12 mouse cellular contexts compared by ENCODE assay signal in genomic region chr10:20528544-20529411, GRCm38 (mm10).
DNase-seq lines count a peak whose midpoint lies in the region; ATAC-seq lines count a peak whose summit lies in the region.
"Had no signal": no experiment of that assay in that cellular context is flagged by ENCODE, and none has a peak within 500 bp of the region (broad histone marks: within the 10 kb centered on the region; RNA-seq: fewer than 3 reads in every experiment).

No protein-coding gene starts in this region.

- no peaks in the 10 kb centered on the region for H3K27me3 ChIP-seq in hindbrain, embryonic 13.5 days
- H3K27me3 ChIP-seq in hindbrain, embryonic 10.5 days (ENCODE audit: insufficient read depth, poor library complexity, severe bottlenecking) = no peaks in the 10 kb centered on the region
- H3K27me3 ChIP-seq in neural tube, embryonic 11.5 days (ENCODE audit: control insufficient read depth, insufficient read depth, low read length) = no peaks in the 10 kb centered on the region
- H3K27me3 ChIP-seq in hindbrain, embryonic 14.5 days (ENCODE audit: control insufficient read depth, insufficient read depth, low read length) = no peaks in the 10 kb centered on the region
- no peaks in the 10 kb centered on the region for H3K27me3 ChIP-seq in limb, embryonic 10.5 days (ENCODE audit: low read depth, poor library complexity, severe bottlenecking)
- H3K27me3 ChIP-seq: lung, embryonic 15.5 days had no signal

- H3K4me3 ChIP-seq in hindbrain, embryonic 13.5 days = no peak overlapping the region
- no peak overlapping the region for H3K4me3 ChIP-seq in hindbrain, embryonic 10.5 days
- H3K4me3 ChIP-seq in neural tube, embryonic 11.5 days (ENCODE audit: low read depth, low read length) = no peak overlapping the region
- H3K4me3 ChIP-seq in hindbrain, embryonic 14.5 days (replicated peaks; ENCODE audit: low read length) = no peak overlapping the region
- H3K4me3 ChIP-seq in limb, embryonic 10.5 days = no peak overlapping the region
- H3K4me3 ChIP-seq: lung, embryonic 15.5 days had no signal

- no peak overlapping the region for H3K9ac ChIP-seq in hindbrain, embryonic 13.5 days
- no peak overlapping the region for H3K9ac ChIP-seq in neural tube, embryonic 11.5 days (ENCODE audit: low read length)
- no peak overlapping the region for H3K9ac ChIP-seq in hindbrain, embryonic 14.5 days
- H3K9ac ChIP-seq: lung, embryonic 15.5 days had no signal

- 47% methylated on average over 20 of the region's 20 CpGs for WGBS in hindbrain, embryonic 13.5 days
- 80% methylated on average over 20 of the region's 20 CpGs for WGBS in hindbrain, embryonic 10.5 days
- WGBS in neural tube, embryonic 11.5 days = 73% methylated on average over 20 of the region's 20 CpGs
- 45% methylated on average over 20 of the region's 20 CpGs for WGBS in hindbrain, embryonic 14.5 days
- 87% methylated on average over 20 of the region's 20 CpGs for WGBS in limb, embryonic 10.5 days

- H3K27ac ChIP-seq in hindbrain, embryonic 13.5 days = peak overlapping the region; percentile 44; the same call in 1 of the 2 replicates
- H3K27ac ChIP-seq in hindbrain, embryonic 10.5 days = no peak overlapping the region
- no peak overlapping the region for H3K27ac ChIP-seq in neural tube, embryonic 11.5 days (ENCODE audit: low read depth, low read length)
- no peak overlapping the region for H3K27ac ChIP-seq in hindbrain, embryonic 14.5 days
- no peak overlapping the region for H3K27ac ChIP-seq in limb, embryonic 10.5 days
- H3K27ac ChIP-seq: lung, embryonic 15.5 days had no signal

- DNase-seq in hindbrain, embryonic 10.5 days (ENCODE audit: low spot score) = no peak
- no peak for DNase-seq in neural tube, embryonic 11.5 days (ENCODE audit: low spot score)
- DNase-seq in neural tube, embryonic 10.5 days (ENCODE audit: extremely low spot score, low spot score) = no peak
- peak; percentile 70 for DNase-seq in hindbrain, embryonic 14.5 days (ENCODE audit: low spot score)
- DNase-seq in retina, embryonic 14.5 days (ENCODE audit: low spot score) = peak; percentile 34
- DNase-seq in urinary bladder, postnatal 25 days (ENCODE audit: low spot score) = no peak
- DNase-seq in limb, embryonic 10.5 days (ENCODE audit: low spot score) = no peak
- DNase-seq: cerebellum, adult 2 months; thymus, postnatal 25 days had no signal

- ATAC-seq in hindbrain, embryonic 13.5 days (ENCODE audit: low FRiP score) = peak; percentile 90
- peak; percentile 58; the same call in 1 of the 2 replicates for ATAC-seq in neural tube, embryonic 11.5 days (ENCODE audit: insufficient read depth, low FRiP score, low TSS enrichment)
- peak; percentile 87 for ATAC-seq in hindbrain, embryonic 14.5 days (ENCODE audit: low FRiP score)
- ATAC-seq: CD4-positive, CD25-positive, alpha-beta regulatory T cell, adult 4 months had no signal

- peaks cover 17% of the 10 kb centered on the region for H3K4me1 ChIP-seq in hindbrain, embryonic 13.5 days (replicated peaks)
- peaks cover 5% of the 10 kb centered on the region for H3K4me1 ChIP-seq in hindbrain, embryonic 10.5 days (replicated peaks)
- H3K4me1 ChIP-seq in neural tube, embryonic 11.5 days (ENCODE audit: control insufficient read depth, insufficient read depth, low read length) = 0 out of 2 replicates have a peak, but pooled peaks cover 2% of the 10 kb centered on the region
- no peaks in the 10 kb centered on the region for H3K4me1 ChIP-seq in hindbrain, embryonic 14.5 days (replicated peaks; ENCODE audit: control insufficient read depth, insufficient read depth, low read length)
- peaks cover 6% of the 10 kb centered on the region; the same call in 1 of the 2 replicates for H3K4me1 ChIP-seq in limb, embryonic 10.5 days

- no peaks in the 10 kb centered on the region for H3K36me3 ChIP-seq in hindbrain, embryonic 13.5 days
- H3K36me3 ChIP-seq in hindbrain, embryonic 10.5 days = no peaks in the 10 kb centered on the region
- H3K36me3 ChIP-seq in neural tube, embryonic 11.5 days (ENCODE audit: control insufficient read depth, insufficient read depth, low read length) = no peaks in the 10 kb centered on the region
- no peaks in the 10 kb centered on the region for H3K36me3 ChIP-seq in hindbrain, embryonic 14.5 days (replicated peaks; ENCODE audit: control insufficient read depth, insufficient read depth)
- no peaks in the 10 kb centered on the region for H3K36me3 ChIP-seq in limb, embryonic 10.5 days
- H3K36me3 ChIP-seq: lung, embryonic 15.5 days had no signal

- no peaks in the 10 kb centered on the region for H3K9me3 ChIP-seq in hindbrain, embryonic 13.5 days
- H3K9me3 ChIP-seq in hindbrain, embryonic 10.5 days = no peaks in the 10 kb centered on the region
- H3K9me3 ChIP-seq in neural tube, embryonic 11.5 days (ENCODE audit: control insufficient read depth, low read length) = no peaks in the 10 kb centered on the region
- no peaks in the 10 kb centered on the region for H3K9me3 ChIP-seq in hindbrain, embryonic 14.5 days (ENCODE audit: control insufficient read depth, low read length)
- no peaks in the 10 kb centered on the region for H3K9me3 ChIP-seq in limb, embryonic 10.5 days (replicated peaks)
- H3K9me3 ChIP-seq: lung, embryonic 15.5 days had no signal

- peak overlapping the region; percentile 34 for H3K4me2 ChIP-seq in hindbrain, embryonic 13.5 days
- no peak overlapping the region for H3K4me2 ChIP-seq in neural tube, embryonic 11.5 days (ENCODE audit: low read depth)
- peak overlapping the region; percentile 34 for H3K4me2 ChIP-seq in hindbrain, embryonic 14.5 days (replicated peaks)
- H3K4me2 ChIP-seq: lung, embryonic 15.5 days had no signal

Comparison
In these comparisons a context has a peak if more than half of its experiments do, and no peak if none do; other contexts are left out.
1. DNase-seq: peak in hindbrain, embryonic 14.5 days (single experiment) and retina, embryonic 14.5 days (single experiment); none in hindbrain, embryonic 10.5 days (single experiment), neural tube, embryonic 11.5 days (single experiment), neural tube, embryonic 10.5 days (single experiment), urinary bladder, postnatal 25 days (single experiment) and limb, embryonic 10.5 days (single experiment).
2. Peak in every context shown above with its lines, with median percentiles within 50 percentile points of each other: ATAC-seq.